In the genomic region with DNA sequence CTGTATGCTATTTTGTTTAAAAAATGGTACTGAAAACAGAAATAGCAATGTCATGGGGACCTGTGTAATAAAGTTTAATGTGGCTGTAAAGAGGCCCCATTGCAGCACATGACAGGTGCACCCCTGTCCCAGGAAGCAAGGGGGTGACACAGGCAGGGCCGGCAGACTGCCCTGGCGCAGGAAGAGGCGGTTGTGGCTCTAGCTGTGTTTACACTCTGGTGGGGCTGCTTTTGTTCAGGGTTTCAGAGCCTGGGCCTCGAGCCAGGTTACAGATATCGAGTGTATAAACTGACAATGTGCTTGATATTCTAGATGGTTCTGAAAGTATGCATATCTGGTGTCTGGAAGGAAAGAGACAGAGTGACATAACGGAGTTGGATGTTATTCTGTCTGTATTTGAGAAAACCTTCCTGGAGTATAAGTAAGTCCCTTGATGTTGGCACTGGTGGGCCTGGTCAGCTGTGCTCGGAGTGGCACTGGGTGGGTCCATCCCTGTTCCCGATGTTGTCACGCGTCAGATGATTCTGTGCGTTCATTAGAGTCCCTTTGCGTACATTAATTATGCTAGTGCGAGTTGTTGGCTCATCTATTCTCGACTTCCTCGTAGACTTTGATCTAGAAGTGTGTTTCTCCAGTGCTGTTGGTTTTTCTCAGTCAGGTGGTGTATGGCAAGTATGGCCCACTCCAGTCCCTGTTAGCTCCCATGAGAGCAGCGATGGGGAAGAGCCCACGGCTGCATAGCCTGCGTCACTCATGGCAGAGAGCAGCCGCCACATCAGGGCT, we compare ENCODE assay signal across 18 mouse cellular contexts. TPM values are rescaled to one million over a fixed set of nuclear protein-coding genes. Genes with fewer than 3 reads are reported as not detected.
A peak's percentile ranks its signal among the peaks of the same experiment; 100 is the strongest.
DNase-seq lines count a peak whose midpoint lies in the region; ATAC-seq and TF ChIP-seq lines count a peak whose summit lies in the region.
"Had no signal": no experiment of that assay in that cellular context is flagged by ENCODE, and none has a peak within 500 bp of the region (broad histone marks: within the 10 kb centered on the region; RNA-seq: fewer than 3 reads in every experiment).

No protein-coding gene starts in this region.

- DNase-seq in heart, adult 9 months (ENCODE audit: low spot score in 2 of 2), result no peak
- DNase-seq in G1E (ENCODE audit: low spot score), result peak; percentile 41
- DNase-seq in lung, postnatal 14 days, result peak; percentile 64
- DNase-seq in MN1 (ENCODE audit: low spot score), result no peak
- no peak for DNase-seq in left cerebral cortex, adult 11 months (ENCODE audit: low spot score)
- DNase-seq in Muller cell, postnatal 12 days (ENCODE audit: inconsistent ontology term), result no peak
- DNase-seq: adrenal gland, adult 2 months; B cell, adult 2 months; cerebellum, adult 18-20 months; heart, adult 2 months; kidney, adult 8-10 months; right cerebral cortex, postnatal 4 days had no signal

- H3K9ac ChIP-seq in heart, embryonic 15.5 days, result no peak overlapping the region
- H3K9ac ChIP-seq in intestine, embryonic 16.5 days (ENCODE audit: low read depth, low read length), result no peak overlapping the region
- H3K9ac ChIP-seq: forebrain, embryonic 12.5 days; hindbrain, embryonic 14.5 days; midbrain, embryonic 15.5 days had no signal

- peaks cover 6% of the 10 kb centered on the region; the same call in 1 of the 2 replicates for H3K36me3 ChIP-seq in heart, embryonic 15.5 days
- H3K36me3 ChIP-seq in G1E (replicated peaks), result peaks cover 93% of the 10 kb centered on the region
- H3K36me3 ChIP-seq in intestine, embryonic 16.5 days (ENCODE audit: control insufficient read depth, insufficient read depth, low read length), result no peaks in the 10 kb centered on the region
- H3K36me3 ChIP-seq: midbrain, embryonic 15.5 days had no signal

- peaks cover 3% of the 10 kb centered on the region for H3K4me1 ChIP-seq in heart, embryonic 15.5 days (replicated peaks)
- H3K4me1 ChIP-seq in G1E (ENCODE audit: insufficient read depth, low read depth, low read length), result peaks cover 61% of the 10 kb centered on the region
- H3K4me1 ChIP-seq in intestine, embryonic 16.5 days (ENCODE audit: control insufficient read depth, insufficient read depth, low read length), result peaks cover 7% of the 10 kb centered on the region
- H3K4me1 ChIP-seq: forebrain, embryonic 12.5 days; midbrain, embryonic 15.5 days had no signal

- no peaks in the 10 kb centered on the region for H3K27me3 ChIP-seq in heart, embryonic 15.5 days
- no peaks in the 10 kb centered on the region for H3K27me3 ChIP-seq in G1E (ENCODE audit: insufficient read depth, low read length)
- H3K27me3 ChIP-seq in intestine, embryonic 16.5 days (replicated peaks; ENCODE audit: control insufficient read depth, insufficient read depth, low read length), result no peaks in the 10 kb centered on the region
- H3K27me3 ChIP-seq: forebrain, embryonic 12.5 days; midbrain, embryonic 15.5 days had no signal

- H3K27ac ChIP-seq in heart, embryonic 15.5 days, result peak overlapping the region; percentile 16; the same call in 1 of the 2 replicates
- peak overlapping the region; percentile 60 for H3K27ac ChIP-seq in intestine, embryonic 16.5 days (ENCODE audit: low read length)
- H3K27ac ChIP-seq: forebrain, embryonic 12.5 days; heart, adult 2 months; hindbrain, embryonic 14.5 days; midbrain, embryonic 15.5 days had no signal

- TF ChIP-seq CTCF in G1E (IDR thresholded peaks at IDR 0.05; ENCODE audit: low read depth, low read length), result no peak

- ATAC-seq in heart, embryonic 15.5 days (replicated peaks; ENCODE audit: insufficient number of reproducible peaks, insufficient read depth, low FRiP score, low read depth), result no peak; the same call in 1 of the 2 replicates
- ATAC-seq in G1E (ENCODE audit: extremely low read depth, insufficient number of reproducible peaks, low FRiP score, poor library complexity, severe bottlenecking), result no peak
- ATAC-seq in intestine, embryonic 16.5 days, result peak; percentile 84
- ATAC-seq: midbrain, embryonic 15.5 days had no signal

- no peaks in the 10 kb centered on the region for H3K9me3 ChIP-seq in heart, embryonic 15.5 days (replicated peaks)
- H3K9me3 ChIP-seq in G1E (replicated peaks), result no peaks in the 10 kb centered on the region
- no peaks in the 10 kb centered on the region for H3K9me3 ChIP-seq in intestine, embryonic 16.5 days (ENCODE audit: control insufficient read depth, low read length)
- H3K9me3 ChIP-seq: forebrain, embryonic 12.5 days; midbrain, embryonic 15.5 days had no signal

- no peak overlapping the region for H3K4me3 ChIP-seq in heart, embryonic 15.5 days
- H3K4me3 ChIP-seq in G1E (ENCODE audit: low read depth, low read length), result peak overlapping the region; percentile 36; the same call in 1 of the 2 replicates
- H3K4me3 ChIP-seq in intestine, embryonic 16.5 days (ENCODE audit: low read length), result no peak overlapping the region
- H3K4me3 ChIP-seq: forebrain, embryonic 12.5 days; heart, adult 2 months; midbrain, embryonic 15.5 days had no signal

- 80% methylated on average over 19 of the region's 19 CpGs for WGBS in heart, embryonic 15.5 days
- 67% methylated on average over 19 of the region's 19 CpGs for WGBS in intestine, embryonic 16.5 days

- H3K4me2 ChIP-seq in heart, embryonic 15.5 days, result no peak overlapping the region
- no peak overlapping the region for H3K4me2 ChIP-seq in intestine, embryonic 16.5 days (ENCODE audit: low read depth, low read length)
- H3K4me2 ChIP-seq: forebrain, embryonic 12.5 days; hindbrain, embryonic 14.5 days; midbrain, embryonic 15.5 days had no signal

RNA-seq across cellular contexts. Expression of gene Cenpu, which starts 18.0 kb away (rescaled TPM):
- 9.6 and 10.1 TPM in 2 replicates for polyA plus RNA-seq in heart, embryonic 15.5 days (2015; fragmentation: Nextera tagmentation; extraction: Ambion mirVana)
- total RNA-seq in G1E (2014; fragmentation: Nextera tagmentation) (59.2 and 73.6 TPM in 2 replicates), G1E (2017) (72.1 and 94.1 TPM in 2 replicates)
- 16.4 and 18.3 TPM in 2 replicates for polyA plus RNA-seq in G1E (2012)
- 9.0 and 12.7 TPM in 2 replicates for polyA plus RNA-seq in intestine, embryonic 16.5 days (2015; fragmentation: Nextera tagmentation; extraction: Ambion mirVana)
- total RNA-seq: gastrocnemius, adult 18-20 months had no signal

RNA-seq across cellular contexts. Expression of gene Primpol, which starts 47.2 kb away (rescaled TPM):
- 8.7 and 9.8 TPM in 2 replicates for polyA plus RNA-seq in heart, embryonic 15.5 days (2015; fragmentation: Nextera tagmentation; extraction: Ambion mirVana)
- total RNA-seq in G1E (2014; fragmentation: Nextera tagmentation), result 137 and 150 TPM in 2 replicates
- 39.6 and 44.2 TPM in 2 replicates for total RNA-seq in G1E (2017)
- polyA plus RNA-seq in G1E (2012), result 2.3 and 5.3 TPM in 2 replicates
- polyA plus RNA-seq in intestine, embryonic 16.5 days (2015; fragmentation: Nextera tagmentation; extraction: Ambion mirVana), result 12.8 and 15.2 TPM in 2 replicates

RNA-seq across cellular contexts. Expression of gene Casp3, which starts 47.2 kb away (rescaled TPM):
- 48.1 and 52.8 TPM in 2 replicates for polyA plus RNA-seq in heart, embryonic 15.5 days (2015; fragmentation: Nextera tagmentation; extraction: Ambion mirVana)
- 101 and 102 TPM in 2 replicates for total RNA-seq in G1E (2014; fragmentation: Nextera tagmentation)
- total RNA-seq in G1E (2017), result 364 and 390 TPM in 2 replicates
- 23.9 and 38.8 TPM in 2 replicates for polyA plus RNA-seq in G1E (2012)
- polyA plus RNA-seq in intestine, embryonic 16.5 days (2015; fragmentation: Nextera tagmentation; extraction: Ambion mirVana), result 55.3 and 59.6 TPM in 2 replicates

Comparison
In these comparisons a context has a peak if more than half of its experiments do, and no peak if none do; other contexts are left out.
1. DNase-seq: peak in G1E (single experiment) and lung, postnatal 14 days (single experiment); none in heart, adult 9 months (0 of 2), MN1 (single experiment), left cerebral cortex, adult 11 months (single experiment) and Muller cell, postnatal 12 days (single experiment).